Mouse (Mus musculus) liver, embryonic 12.5 days (tissue): ENCODE data around the gene Prickle3. TPM values are rescaled to one million over a fixed set of nuclear protein-coding genes. Genes with fewer than 3 reads are reported as not detected.
"Not testable (repeated sequence)": the region's sequence is repeated elsewhere in the genome, so short reads cannot be mapped to it uniquely, and the experiment has no call there.

Experiments
- ATAC-seq: fragments of 200-750 bp; cut with Nextera tagmentation; 2 replicates; pipeline ENCODE4 v1.8.0; 2017; ENCODE audit warnings: moderate number of reproducible peaks, mild to moderate bottlenecking, moderate library complexity
- H3K27ac ChIP-seq: fragments of 300-500 bp; sonication (generic); 2 replicates; pipeline ENCODE4 v1.5.1; 2016; ENCODE audit warnings: mild to moderate bottlenecking
- H3K27me3 ChIP-seq: fragments of 300-500 bp; sonication (generic); replicated peaks from 2 replicates; pipeline ENCODE4 v1.6.1; 2016; ENCODE audit warnings: mild to moderate bottlenecking, moderate library complexity
- H3K36me3 ChIP-seq: fragments of 300-500 bp; sonication (generic); 2 replicates; pipeline ENCODE4 v1.6.1; 2016; ENCODE audit warnings: mild to moderate bottlenecking, moderate library complexity
- H3K4me1 ChIP-seq: fragments of 300-500 bp; sonication (generic); 2 replicates; pipeline ENCODE4 v1.6.1; 2016
- H3K4me2 ChIP-seq: fragments of 300-500 bp; sonication (generic); 2 replicates; pipeline ENCODE4 v1.6.1; 2016; ENCODE audit warnings: mild to moderate bottlenecking, moderate library complexity
- H3K4me3 ChIP-seq: fragments of 300-500 bp; sonication (generic); 2 replicates; pipeline ENCODE4 v1.5.1; 2016; ENCODE audit warnings: mild to moderate bottlenecking, moderate library complexity
- H3K9ac ChIP-seq: fragments of 300-500 bp; sonication (generic); 2 replicates; pipeline ENCODE4 v1.6.1; 2016; ENCODE audit warnings: mild to moderate bottlenecking, moderate library complexity
- H3K9me3 ChIP-seq: fragments of 300-500 bp; sonication (generic); replicated peaks from 2 replicates; pipeline ENCODE4 v1.6.1; 2016; ENCODE audit warnings: mild to moderate bottlenecking, moderate library complexity
- whole genome bisulfite sequencing: fragments of 180-500 bp; shearing (Covaris S2); methylation state at CpG from one replicate; pipeline ENCODE4 v1.1.7; 2016; ENCODE audit not compliant: insufficient replicate concordance; 5-methylcytosine and 5-hydroxymethylcytosine counted together
- polyA plus RNA-seq: library from polyadenylated mRNA; unstranded; fragments of >200 nt; fragmentation: Nextera tagmentation; extraction: Ambion mirVana; gene quantifications from 2 replicates; pipeline ENCODE4 v1.2.1, GENCODE M21; 2016

The Prickle3 gene
- polyA plus RNA-seq, 1 experiment from 2014 or later: 1.3 TPM

GRCm38 (mm10) chrX:7714135-7714899, 57.3 kb downstream of the Prickle3 start, which contains the start of gene Wdr45:
Gene Wdr45 (plus strand): TSS chrX:7714333.
- H3K4me3 ChIP-seq: peak within 1 kb of the TSS; percentile 54
- H3K9me3 ChIP-seq, H3K36me3 ChIP-seq, H3K27ac ChIP-seq, H3K4me1 ChIP-seq, H3K27me3 ChIP-seq: not testable (repeated sequence)
- peak within 1 kb of the TSS; percentile 63 for H3K4me2 ChIP-seq
- H3K9ac ChIP-seq: peak within 1 kb of the TSS; percentile 44
- peak; percentile 94 for ATAC-seq
- WGBS: 10% methylated on average over 39 of the region's 60 CpGs

- not testable (repeated sequence) for H3K27me3 ChIP-seq, ATAC-seq, H3K4me2 ChIP-seq, H3K4me1 ChIP-seq, H3K9me3 ChIP-seq, H3K36me3 ChIP-seq, H3K4me3 ChIP-seq, H3K27ac ChIP-seq, H3K9ac ChIP-seq
- WGBS: 20% methylated on average over 1 of the region's 1 CpGs
Observed at GRCm38 (mm10) chrX:7716058-7716457, 59.0 kb downstream of the Prickle3 start.

Other genes with a start within 250 kb of the Prickle3 start
- gene Foxp3, start 83.6 kb upstream of the Prickle3 start, polyA plus RNA-seq: 0.14 TPM in 1 of 2 replicates, not detected in the other
- 0.93 and 1.0 TPM in 2 replicates for gene Ppp1r3f, start 83.0 kb upstream of the Prickle3 start, polyA plus RNA-seq
- 26.1 and 26.2 TPM in 2 replicates for gene Ccdc22, start 51.7 kb upstream of the Prickle3 start, polyA plus RNA-seq
- gene Cacna1f, start 50.2 kb upstream of the Prickle3 start, polyA plus RNA-seq: 0.04 TPM in 2 replicates
- 0.41 and 0.76 TPM in 2 replicates for gene Syp, start 18.8 kb upstream of the Prickle3 start, polyA plus RNA-seq
- 36.2 and 37.6 TPM in 2 replicates for gene Plp2, start 14.1 kb downstream of the Prickle3 start, polyA plus RNA-seq
- 0.04 TPM in 1 of 2 replicates, not detected in the other for gene Magix, start 24.0 kb downstream of the Prickle3 start, polyA plus RNA-seq
- 18.9 and 20.8 TPM in 2 replicates for gene Gpkow, start 39.9 kb downstream of the Prickle3 start, polyA plus RNA-seq
- 14.6 and 15.6 TPM in 2 replicates for gene Wdr45, start 57.1 kb downstream of the Prickle3 start, polyA plus RNA-seq
- gene Gm45208, start 65.0 kb downstream of the Prickle3 start, polyA plus RNA-seq: not detected in 2 replicates
- gene Praf2, start 71.2 kb downstream of the Prickle3 start, polyA plus RNA-seq: 13.0 and 13.4 TPM in 2 replicates
- gene Ccdc120, start 93.6 kb downstream of the Prickle3 start, polyA plus RNA-seq: 2.6 and 3.2 TPM in 2 replicates
- 14.1 and 15.1 TPM in 2 replicates for gene Tfe3, start 105.3 kb downstream of the Prickle3 start, polyA plus RNA-seq
- 36.8 and 39.1 TPM in 2 replicates for gene Gripap1, start 132.5 kb downstream of the Prickle3 start, polyA plus RNA-seq
- gene Kcnd1, start 165.0 kb downstream of the Prickle3 start, polyA plus RNA-seq: 0.37 and 0.38 TPM in 2 replicates
- gene Otud5, start 184.1 kb downstream of the Prickle3 start, polyA plus RNA-seq: 57.3 and 60.1 TPM in 2 replicates
- gene Pim2, start 221.0 kb downstream of the Prickle3 start, polyA plus RNA-seq: 5.0 and 5.2 TPM in 2 replicates
- gene Slc35a2, start 226.8 kb downstream of the Prickle3 start, polyA plus RNA-seq: 19.7 and 23.1 TPM in 2 replicates
- 65.0 and 65.2 TPM in 2 replicates for gene Pqbp1, start 242.0 kb downstream of the Prickle3 start, polyA plus RNA-seq
- gene Timm17b, start 242.1 kb downstream of the Prickle3 start, polyA plus RNA-seq: 98.3 and 98.9 TPM in 2 replicates